Mouse (Mus musculus) ES-E14 (cell line): ENCODE data around the gene Hk1. TPM values are rescaled to one million over a fixed set of nuclear protein-coding genes. Genes with fewer than 3 reads are reported as not detected.
A peak's percentile ranks its signal among the peaks of the same experiment; 100 is the strongest.

Experiments
- DNase-seq: peaks from one replicate; pipeline ENCODE4 v3.0.0-alpha.2; 2013; ENCODE audit warnings: low read depth, low spot score
- H3K27ac ChIP-seq: 2 replicates; pipeline ENCODE4 v1.5.1; 2012; ENCODE audit warnings: low read depth, mild to moderate bottlenecking, low read length, moderate library complexity, mixed read lengths; ENCODE audit not compliant: poor library complexity, insufficient read depth, severe bottlenecking
- H3K36me3 ChIP-seq: 2 replicates; pipeline ENCODE4 v1.6.1; 2012; ENCODE audit warnings: mild to moderate bottlenecking, low read length, moderate library complexity, mixed read lengths; ENCODE audit not compliant: control insufficient read depth, poor library complexity, insufficient read depth, severe bottlenecking
- H3K4me1 ChIP-seq, 2 experiments: fragments of 150-350 bp in 1 of 2; sonication (generic) in 1 of 2; 2 replicates each; pipeline ENCODE4 v1.6.1; 2012; ENCODE audit warnings: low read length in 2 of 2, mild to moderate bottlenecking in 1 of 2, mixed read lengths in 1 of 2; ENCODE audit not compliant: control insufficient read depth in 2 of 2, insufficient read depth in 2 of 2, poor library complexity in 1 of 2
- H3K4me3 ChIP-seq, 2 experiments: fragments of 150-350 bp in 1 of 2; sonication (generic) in 1 of 2; 2 replicates each; pipeline ENCODE4 v1.5.1; 2012; ENCODE audit warnings: low read length in 2 of 2, low read depth in 1 of 2, mild to moderate bottlenecking in 1 of 2, mixed read lengths in 1 of 2; ENCODE audit not compliant: insufficient read depth in 1 of 2, poor library complexity in 1 of 2, severe bottlenecking in 1 of 2
- H3K9ac ChIP-seq: 2 replicates; pipeline ENCODE4 v1.6.1; 2012; ENCODE audit warnings: low read depth, mild to moderate bottlenecking, low read length, mixed read lengths; ENCODE audit not compliant: poor library complexity, insufficient read depth, severe bottlenecking
- H3K9me3 ChIP-seq: fragments of 150-350 bp; sonication (generic); 2 replicates; pipeline ENCODE4 v1.6.1; 2012; ENCODE audit warnings: low read depth, mild to moderate bottlenecking, low read length; ENCODE audit not compliant: control insufficient read depth, insufficient read depth
- CHD2 ChIP-seq: IDR thresholded peaks from 2 replicates; pipeline ENCODE4 v1.6.1; 2014; ENCODE audit warnings: mild to moderate bottlenecking, low read depth, low read length, inconsistent platforms
- HCFC1 ChIP-seq: IDR thresholded peaks from 2 replicates; pipeline ENCODE4 v1.6.1; 2012; ENCODE audit warnings: low read length, inconsistent platforms, borderline replicate concordance; ENCODE audit not compliant: insufficient read depth
- MAFK ChIP-seq: IDR thresholded peaks from 2 replicates; pipeline ENCODE4 v1.6.1; 2014; ENCODE audit warnings: mild to moderate bottlenecking, low read depth, low read length, inconsistent platforms; ENCODE audit not compliant: insufficient read depth
- ZC3H11A ChIP-seq: IDR thresholded peaks from 2 replicates; pipeline ENCODE4 v1.6.1; 2012; ENCODE audit warnings: low read depth, mild to moderate bottlenecking, inconsistent platforms, low read length, borderline replicate concordance
- ZNF384 ChIP-seq: IDR thresholded peaks from 2 replicates; pipeline ENCODE4 v1.6.1; 2012; ENCODE audit warnings: low read depth, low read length, inconsistent platforms
- in situ Hi-C, 2 experiments: fragments of 600-800 bp; cut with MboI; formaldehyde crosslinking; loops; one replicate each; pipeline ENCODE4 v1.15.1; 2025; ENCODE audit warnings: low sequenced_read_pairs in 2 of 2, inconsistent platforms in 1 of 2; ENCODE audit not compliant: unreplicated experiment in 2 of 2
- total RNA-seq: library from RNA; depleted of rRNA; stranded (reverse); fragments of 300-350 nt; gene quantifications from 2 replicates; pipeline ENCODE4 v1.2.3, GENCODE M21; 2012

Gene Hk1
- total RNA-seq, 1 experiment = 18.8 TPM

- DNase-seq = peak; percentile 40
- Histone ChIP-seq H3K36me3 (no peaks in the 10 kb centered on the region), H3K4me3 (peak overlapping the region; percentile 4 to 98), H3K9ac (no peak overlapping the region), H3K9me3 (no peaks in the 10 kb centered on the region), H3K4me1 (peaks cover 14 to 31% of the 10 kb centered on the region in 2 experiments), H3K27ac (peak overlapping the region; percentile 1; the same call in 1 of the 2 replicates)
- TF ChIP-seq HCFC1 (no peak), MAFK (no peak), ZC3H11A (no peak), ZNF384 (no peak), CHD2 (no peak)
- in situ Hi-C loops = no loop called here
Measured at GRCm38 (mm10) chr10:62338626-62339025, 41.1 kb downstream of the Hk1 start.

- in situ Hi-C loops = no loop called here
- peak overlapping the region; percentile 1; the same call in 1 of the 2 replicates for H3K27ac ChIP-seq
- H3K4me3 ChIP-seq = peak overlapping the region; percentile 4 to 98; a peak in 3 of 4 replicates
- H3K9me3 ChIP-seq = no peaks in the 10 kb centered on the region
- H3K4me1 ChIP-seq = peaks cover 14 to 31% of the 10 kb centered on the region in 2 experiments
- DNase-seq = no peak
- H3K9ac ChIP-seq = peak overlapping the region; percentile 30; the same call in 1 of the 2 replicates
- H3K36me3 ChIP-seq = no peaks in the 10 kb centered on the region
- no peak for TF ChIP-seq MAFK
- TF ChIP-seq ZNF384 = no peak
- TF ChIP-seq CHD2 = no peak
- TF ChIP-seq ZC3H11A = no peak
- TF ChIP-seq HCFC1 = no peak
Measured at GRCm38 (mm10) chr10:62338176-62338575, 41.5 kb downstream of the Hk1 start.

GRCm38 (mm10) chr10:62336601-62337578 is 42.8 kb downstream of the Hk1 start:
- DNase-seq = no peak
- Histone ChIP-seq H3K9me3 (no peaks in the 10 kb centered on the region), H3K27ac (peak overlapping the region; percentile 10; the same call in 1 of the 2 replicates), H3K4me3 (no peak overlapping the region), H3K9ac (no peak overlapping the region), H3K36me3 (no peaks in the 10 kb centered on the region), H3K4me1 (peaks cover 14 to 38% of the 10 kb centered on the region in 2 experiments)
- TF ChIP-seq HCFC1 (no peak), ZC3H11A (no peak), ZNF384 (0 out of 2 replicates have a peak, but pooled peaks have one; percentile 34)
- in situ Hi-C loops = no loop called here

- Histone ChIP-seq H3K9me3 (no peaks in the 10 kb centered on the region), H3K4me1 (peaks cover 14 to 47% of the 10 kb centered on the region in 2 experiments), H3K9ac (no peak overlapping the region), H3K36me3 (no peaks in the 10 kb centered on the region), H3K27ac (no peak overlapping the region), H3K4me3 (no peak overlapping the region)
- TF ChIP-seq CHD2 (no peak), MAFK (no peak), HCFC1 (no peak), ZNF384 (no peak), ZC3H11A (no peak)
- DNase-seq = no peak
- in situ Hi-C loops = no loop called here
Measured at GRCm38 (mm10) chr10:62335423-62335776, 44.3 kb downstream of the Hk1 start.
